Mouse (Mus musculus) fibroblast of lung, adult 2 months (primary cell): ENCODE results near the gene Gm14743.
"Not testable (repeated sequence)": the region's sequence is repeated elsewhere in the genome, so short reads cannot be mapped to it uniquely, and the experiment has no call there.

Experiments
- DNase-seq: peaks from one replicate; pipeline ENCODE4 v3.0.0-alpha.2; 2011; ENCODE audit warnings: low read depth

Gene Gm14743

DNA sequence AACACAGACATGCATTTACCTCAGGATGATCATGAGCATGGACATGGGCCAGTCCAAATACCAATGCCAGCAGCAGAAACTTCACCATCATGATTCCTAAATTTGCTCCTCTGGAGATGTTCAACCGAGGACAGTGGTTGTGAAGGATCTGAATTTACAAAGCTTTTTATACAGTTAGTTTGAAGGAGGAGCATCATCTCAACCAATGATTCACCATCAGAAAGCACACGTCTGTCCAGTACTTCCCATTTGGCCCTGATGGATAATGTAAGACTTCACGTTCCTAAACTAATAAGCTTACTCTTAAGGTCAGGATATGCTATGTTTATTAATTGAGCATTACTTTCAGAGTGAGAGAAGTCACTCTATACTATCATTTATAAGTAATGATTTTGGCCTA lies at the start of gene Gm14743:
TSS of gene Gm14743 (minus strand) at position 101 of the 400 bp plus-strand sequence.
- DNase-seq, result not testable (repeated sequence)

GRCm38 (mm10) chrX:78202829-78203228 lies 42.9 kb downstream of the Gm14743 start:
- no peak for DNase-seq

DNA sequence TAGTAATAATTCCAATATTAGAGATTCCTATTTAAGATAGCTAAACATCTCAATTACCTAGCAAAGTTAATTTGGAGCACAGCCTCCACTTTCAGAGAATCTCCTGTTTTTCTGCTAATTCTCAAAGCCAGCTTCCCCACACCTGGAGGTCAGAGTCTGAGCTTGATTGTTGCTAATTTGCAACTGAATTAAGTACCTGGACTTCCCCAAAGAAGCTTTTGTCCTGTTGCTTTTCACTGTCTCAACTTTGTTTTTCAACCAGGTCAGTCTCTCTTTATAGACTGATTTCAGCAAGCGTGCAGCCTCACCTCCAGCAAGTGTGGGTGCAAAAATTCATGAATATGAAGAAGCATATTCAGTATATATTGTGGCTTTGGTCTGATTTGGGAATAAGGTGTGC lies 43.5 kb downstream of the Gm14743 start:
- not testable (repeated sequence) for DNase-seq
